Mouse (Mus musculus): Measurements from ENCODE around the gene Mdm2.

GRCm38 (mm10) chr10:117724804-117725361, 14.3 kb upstream of the Mdm2 start:
- TF ChIP-seq GATA1 (IDR thresholded peaks at IDR 0.05; ENCODE audit: low read length), result no peak
- no peak for TF ChIP-seq TAL1 (IDR thresholded peaks at IDR 0.05; ENCODE audit: low read length)

All from erythroblast, embryonic 14.5 days (primary cell).